Mouse (Mus musculus): ENCODE measurements around the gene Elovl1. TPM values are rescaled to one million over a fixed set of nuclear protein-coding genes. Genes with fewer than 3 reads are reported as not detected.
A peak's percentile ranks its signal among the peaks of the same experiment; 100 is the strongest.

Gene Elovl1
- polyA plus RNA-seq, 1 experiment from 2014 or later: 62.8 TPM

GRCm38 (mm10) chr4:118409142-118409900 is 18.6 kb upstream of the Elovl1 start, which contains the start of the genes Szt2 and Med8:
TSS of gene Szt2 (minus strand) at chr4:118409273.
TSS of gene Med8 (plus strand) at chr4:118409337.
- Histone ChIP-seq H3K9me3 (no peaks in the 10 kb centered on the region), H3K4me1 (peaks cover 20% of the 10 kb centered on the region), H3K4me3 (peak within 1 kb of the TSS; percentile 96), H3K27me3 (no peaks in the 10 kb centered on the region), H3K27ac (peak within 1 kb of the TSS; percentile 64), H3K36me3 (peaks cover 50% of the 10 kb centered on the region), H3K9ac (peak within 1 kb of the TSS; percentile 93), H3K4me2 (peak within 1 kb of the TSS; percentile 80)
- WGBS: under 1% methylated on average over 53 of the region's 53 CpGs
- ATAC-seq (ENCODE audit: insufficient number of reproducible peaks, insufficient read depth, low FRiP score, low TSS enrichment, low read depth): peak; percentile 74; the same call in 1 of the 2 replicates

GRCm38 (mm10) chr4:118410871-118411270 is 17.0 kb upstream of the Elovl1 start:
- Histone ChIP-seq H3K27ac (no peak overlapping the region), H3K36me3 (peaks cover 54% of the 10 kb centered on the region), H3K9ac (no peak overlapping the region), H3K9me3 (no peaks in the 10 kb centered on the region), H3K4me1 (peaks cover 20% of the 10 kb centered on the region), H3K4me3 (no peak overlapping the region), H3K4me2 (no peak overlapping the region), H3K27me3 (no peaks in the 10 kb centered on the region)
- no peak for ATAC-seq (ENCODE audit: insufficient number of reproducible peaks, insufficient read depth, low FRiP score, low TSS enrichment, low read depth)
- 90% methylated on average over 5 of the region's 5 CpGs for WGBS

GRCm38 (mm10) chr4:118413553-118413952 is 14.3 kb upstream of the Elovl1 start:
- Histone ChIP-seq H3K27me3 (no peaks in the 10 kb centered on the region), H3K4me3 (no peak overlapping the region), H3K4me1 (peaks cover 11% of the 10 kb centered on the region), H3K9ac (no peak overlapping the region), H3K36me3 (peaks cover 76% of the 10 kb centered on the region), H3K9me3 (no peaks in the 10 kb centered on the region), H3K27ac (no peak overlapping the region), H3K4me2 (no peak overlapping the region)
- 94% methylated on average over 5 of the region's 5 CpGs for WGBS
- no peak for ATAC-seq (ENCODE audit: insufficient number of reproducible peaks, insufficient read depth, low FRiP score, low TSS enrichment, low read depth)

GRCm38 (mm10) chr4:118415779-118416178 is 12.1 kb upstream of the Elovl1 start:
- no peak overlapping the region for H3K4me3 ChIP-seq
- H3K27ac ChIP-seq: no peak overlapping the region
- H3K9ac ChIP-seq: no peak overlapping the region
- H3K4me2 ChIP-seq: no peak overlapping the region
- peaks cover 91% of the 10 kb centered on the region for H3K36me3 ChIP-seq
- no peaks in the 10 kb centered on the region for H3K4me1 ChIP-seq
- no peak for ATAC-seq (ENCODE audit: insufficient number of reproducible peaks, insufficient read depth, low FRiP score, low TSS enrichment, low read depth)
- no peaks in the 10 kb centered on the region for H3K9me3 ChIP-seq
- 91% methylated on average over 2 of the region's 2 CpGs for WGBS
- no peaks in the 10 kb centered on the region for H3K27me3 ChIP-seq

DNA sequence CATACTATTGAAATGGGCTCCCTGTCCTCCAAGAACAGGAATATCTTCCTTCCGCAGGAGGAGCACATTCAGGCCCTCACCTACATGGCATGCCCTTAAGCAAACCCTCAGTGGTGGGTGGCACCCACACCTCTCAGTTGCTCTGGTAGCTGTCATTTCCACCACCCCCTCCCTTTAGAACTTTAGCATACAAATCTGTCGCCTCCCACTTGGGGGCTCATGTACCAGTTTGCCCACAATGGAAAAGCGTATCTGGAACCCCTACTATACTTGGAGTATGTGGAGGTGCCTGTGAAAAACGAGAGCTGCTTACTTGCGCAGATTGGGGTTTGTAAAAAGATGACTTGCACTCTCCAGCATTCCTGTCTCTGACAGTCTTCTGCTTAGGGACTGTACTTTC is 11.6 kb upstream of the Elovl1 start:
- WGBS: 88% methylated on average over 5 of the region's 5 CpGs
- H3K27me3 ChIP-seq: no peaks in the 10 kb centered on the region
- no peak overlapping the region for H3K9ac ChIP-seq
- H3K36me3 ChIP-seq: peaks cover 91% of the 10 kb centered on the region
- no peaks in the 10 kb centered on the region for H3K4me1 ChIP-seq
- no peak for ATAC-seq (ENCODE audit: insufficient number of reproducible peaks, insufficient read depth, low FRiP score, low TSS enrichment, low read depth)
- no peak overlapping the region for H3K27ac ChIP-seq
- H3K9me3 ChIP-seq: no peaks in the 10 kb centered on the region
- no peak overlapping the region for H3K4me3 ChIP-seq
- no peak overlapping the region for H3K4me2 ChIP-seq

DNA sequence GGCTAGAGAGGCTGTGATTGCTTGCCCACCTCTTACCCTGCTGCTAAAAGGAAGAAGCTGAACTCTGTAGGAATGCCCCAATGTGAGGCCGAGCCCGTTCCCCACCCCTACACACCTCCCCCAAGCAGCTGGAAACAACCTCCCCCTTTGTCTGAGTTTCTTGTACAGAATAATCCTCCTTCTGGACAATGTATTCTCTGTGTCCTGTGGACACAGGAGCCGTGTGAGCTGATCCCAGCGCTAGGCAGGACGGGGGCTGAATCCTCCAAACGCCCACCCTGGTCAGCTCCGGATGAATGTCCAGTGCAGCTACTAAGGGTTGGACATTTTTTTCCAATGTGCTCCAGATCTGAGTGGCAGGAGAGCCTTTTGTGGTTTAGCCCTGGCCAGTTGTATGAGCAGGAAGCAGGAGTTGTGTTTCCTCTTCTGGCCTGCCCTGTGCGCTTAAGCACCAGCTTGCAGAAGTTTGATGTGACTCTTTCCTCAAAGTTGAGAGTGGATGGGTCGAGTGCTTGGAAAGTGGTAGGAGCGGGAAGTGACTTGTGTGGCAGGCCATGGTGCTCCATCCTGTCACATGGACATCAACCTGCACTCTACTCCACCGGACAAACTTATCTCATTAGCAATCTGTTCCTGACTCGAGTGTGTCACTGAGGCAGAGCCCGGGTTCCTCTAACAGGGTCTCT is 10.6 kb upstream of the Elovl1 start:
- Histone ChIP-seq H3K9me3 (no peaks in the 10 kb centered on the region), H3K9ac (no peak overlapping the region), H3K4me2 (no peak overlapping the region), H3K27ac (no peak overlapping the region), H3K4me3 (no peak overlapping the region), H3K27me3 (no peaks in the 10 kb centered on the region), H3K4me1 (no peaks in the 10 kb centered on the region), H3K36me3 (peaks cover 90% of the 10 kb centered on the region)
- no peak for ATAC-seq (ENCODE audit: insufficient number of reproducible peaks, insufficient read depth, low FRiP score, low TSS enrichment, low read depth)
- 66% methylated on average over 13 of the region's 13 CpGs for WGBS

DNA sequence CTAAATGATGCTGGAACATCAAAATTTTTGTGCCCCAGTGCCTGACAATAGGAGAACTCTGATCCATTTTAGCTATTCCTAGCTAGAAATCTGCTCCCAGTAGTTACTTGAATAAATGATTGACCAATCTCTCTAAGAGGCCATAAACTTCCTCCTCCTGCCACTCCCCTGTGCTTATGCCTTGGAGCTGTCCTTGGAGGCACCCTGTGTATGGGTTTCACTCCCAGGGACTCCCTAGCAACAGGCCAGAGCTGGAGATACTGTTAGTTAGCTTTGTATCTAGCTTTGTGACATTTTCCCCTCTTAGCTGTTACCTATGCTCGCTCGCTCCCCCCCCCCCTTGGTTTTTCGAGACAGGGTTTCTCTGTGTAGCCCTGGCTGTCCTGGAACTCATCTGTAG is 6.5 kb upstream of the Elovl1 start:
- peaks cover 57% of the 10 kb centered on the region for H3K36me3 ChIP-seq
- no peak overlapping the region for H3K9ac ChIP-seq

GRCm38 (mm10) chr4:118424541-118425160 is 3.2 kb upstream of the Elovl1 start:
- Histone ChIP-seq H3K27me3 (no peaks in the 10 kb centered on the region), H3K36me3 (peaks cover 32% of the 10 kb centered on the region), H3K9me3 (no peaks in the 10 kb centered on the region), H3K4me2 (no peak overlapping the region), H3K4me1 (peaks cover 23% of the 10 kb centered on the region), H3K9ac (no peak overlapping the region), H3K27ac (no peak overlapping the region), H3K4me3 (no peak overlapping the region)
- 85% methylated on average over 4 of the region's 4 CpGs for WGBS
- no peak for ATAC-seq (ENCODE audit: insufficient number of reproducible peaks, insufficient read depth, low FRiP score, low TSS enrichment, low read depth)

More for the DNA sequence above, 6.5 kb upstream of the Elovl1 start:
- Histone ChIP-seq H3K27me3 (no peaks in the 10 kb centered on the region), H3K9me3 (no peaks in the 10 kb centered on the region), H3K4me2 (no peak overlapping the region), H3K4me1 (no peaks in the 10 kb centered on the region), H3K4me3 (no peak overlapping the region), H3K27ac (no peak overlapping the region)
- ATAC-seq (ENCODE audit: insufficient number of reproducible peaks, insufficient read depth, low FRiP score, low TSS enrichment, low read depth): no peak
- WGBS: 92% methylated on average over 3 of the region's 3 CpGs

DNA sequence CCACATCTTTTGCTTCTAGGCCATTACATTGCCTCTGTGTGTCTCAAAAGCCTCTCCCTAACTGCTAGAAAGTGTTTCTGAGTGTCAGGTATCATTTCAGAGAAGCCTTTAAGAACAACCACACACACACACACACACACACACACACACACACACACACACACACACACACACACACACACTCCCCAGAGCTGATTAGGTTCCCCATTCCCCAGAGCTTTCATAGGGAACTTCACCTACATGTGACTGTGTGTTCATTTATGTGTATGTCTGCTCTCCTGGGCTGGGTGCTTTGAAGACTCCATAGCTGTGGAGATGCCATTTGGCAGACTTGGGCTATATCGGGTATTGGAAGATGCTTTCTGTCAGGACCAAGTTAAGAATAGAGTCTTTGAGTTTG is 2.5 kb upstream of the Elovl1 start:
- H3K4me2 ChIP-seq: no peak overlapping the region
- H3K4me1 ChIP-seq: peaks cover 30% of the 10 kb centered on the region
- WGBS: 88% methylated on average over 1 of the region's 1 CpGs
- H3K9ac ChIP-seq: no peak overlapping the region
- peaks cover 27% of the 10 kb centered on the region for H3K36me3 ChIP-seq
- H3K27me3 ChIP-seq: no peaks in the 10 kb centered on the region
- ATAC-seq (ENCODE audit: insufficient number of reproducible peaks, insufficient read depth, low FRiP score, low TSS enrichment, low read depth): no peak
- no peak overlapping the region for H3K4me3 ChIP-seq
- no peaks in the 10 kb centered on the region for H3K9me3 ChIP-seq
- H3K27ac ChIP-seq: no peak overlapping the region

DNA sequence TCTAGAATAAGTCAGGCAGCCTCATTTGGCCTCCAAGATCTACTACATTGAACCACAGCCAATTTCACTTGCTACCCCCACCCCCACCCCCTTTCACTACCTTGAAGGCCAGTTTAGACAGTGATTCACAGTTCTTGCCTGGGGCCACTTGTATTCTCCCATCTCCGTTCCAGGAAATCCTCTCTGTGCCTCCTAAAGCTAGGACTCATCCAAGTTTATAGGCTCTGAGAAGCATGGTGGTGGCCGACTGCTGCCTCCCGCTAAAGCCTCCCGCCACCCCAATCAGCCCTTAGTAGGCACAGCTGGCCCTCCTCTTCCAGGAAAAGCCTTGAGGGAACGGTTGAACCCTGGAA is 502 bp upstream of the Elovl1 start:
- 1% methylated on average over 5 of the region's 5 CpGs for WGBS
- Histone ChIP-seq H3K27ac (peak overlapping the region; percentile 85), H3K4me2 (peak overlapping the region; percentile 85), H3K36me3 (peaks cover 28% of the 10 kb centered on the region), H3K9ac (peak overlapping the region; percentile 81), H3K4me1 (peaks cover 31% of the 10 kb centered on the region), H3K9me3 (no peaks in the 10 kb centered on the region), H3K4me3 (peak overlapping the region; percentile 69), H3K27me3 (no peaks in the 10 kb centered on the region)
- no peak for ATAC-seq (ENCODE audit: insufficient number of reproducible peaks, insufficient read depth, low FRiP score, low TSS enrichment, low read depth)

DNA sequence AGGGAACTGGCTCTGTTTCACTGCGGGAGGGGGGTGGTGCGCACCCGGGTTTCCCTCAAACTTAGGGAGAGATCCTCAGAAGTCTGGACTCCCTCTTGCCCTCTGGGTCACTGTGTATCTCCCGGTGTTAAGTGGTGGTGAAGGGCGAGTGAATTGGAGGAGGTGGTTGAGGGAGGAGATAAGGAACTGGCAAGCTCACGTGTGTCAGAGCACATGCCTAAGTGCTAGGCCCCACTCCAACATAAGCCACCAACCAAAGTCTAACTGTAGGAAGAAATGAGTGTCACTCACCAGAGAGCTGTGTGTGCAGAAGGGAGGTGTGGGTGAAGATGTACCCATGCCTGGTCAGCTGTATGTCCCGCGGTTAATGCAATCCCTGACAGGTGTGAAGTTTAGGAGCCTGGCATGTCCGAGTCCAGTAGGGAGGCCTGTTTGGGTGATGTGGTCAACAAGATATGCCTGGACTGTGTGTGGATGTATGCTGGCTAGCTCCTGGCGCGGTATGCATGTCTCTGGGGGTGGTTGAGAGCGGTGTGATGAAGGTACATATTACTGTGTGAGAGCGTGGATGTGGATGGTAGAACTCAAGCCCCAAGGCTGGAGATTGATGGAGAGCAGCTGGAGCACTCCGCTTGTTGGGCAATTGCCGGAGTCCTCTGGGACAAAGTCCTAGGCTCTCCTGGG is 780 bp downstream of the Elovl1 start:
- H3K9me3 ChIP-seq: no peaks in the 10 kb centered on the region
- peak overlapping the region; percentile 81 for H3K9ac ChIP-seq
- H3K27ac ChIP-seq: peak overlapping the region; percentile 85
- peak overlapping the region; percentile 69 for H3K4me3 ChIP-seq
- peaks cover 31% of the 10 kb centered on the region for H3K4me1 ChIP-seq
- no peaks in the 10 kb centered on the region for H3K27me3 ChIP-seq
- peaks cover 34% of the 10 kb centered on the region for H3K36me3 ChIP-seq
- ATAC-seq (ENCODE audit: insufficient number of reproducible peaks, insufficient read depth, low FRiP score, low TSS enrichment, low read depth): no peak
- peak overlapping the region; percentile 85 for H3K4me2 ChIP-seq
- WGBS: 47% methylated on average over 15 of the region's 15 CpGs
